Mouse (Mus musculus) Patski (cell line): ENCODE measurements around the gene Gpank1. TPM values are rescaled to one million over a fixed set of nuclear protein-coding genes. Genes with fewer than 3 reads are reported as not detected.

Experiments
- ATAC-seq: fragments of 100-300 bp; one replicate; pipeline ENCODE4 v1.8.0; 2021
- CTCF ChIA-PET: fragments of 350-600 bp; sonication (Branson Sonifier 250); formaldehyde crosslinking; loops from one replicate; lab custom pipeline; 2022; ENCODE audit warnings: inconsistent platforms; lab: Charles Lee
- POLR2A ChIA-PET: fragments of 350-600 bp; sonication (Branson Sonifier 250); formaldehyde crosslinking; loops from one replicate; lab custom pipeline; 2022; ENCODE audit warnings: antibody characterized with exemption, inconsistent platforms; lab: Charles Lee
- DNase-seq: peaks from one replicate; pipeline ENCODE4 v3.0.0-alpha.2; 2011; ENCODE audit warnings: low read depth, low spot score
- H3K27me3 ChIP-seq: fragments of 371-371 bp; one replicate; pipeline ENCODE4 v1.5.1; 2021
- CTCF ChIP-seq: fragments of 100-300 bp; IDR thresholded peaks from one replicate; pipeline ENCODE4 v1.5.1; 2021
- in situ Hi-C: fragments of 300-500 bp; cut with MboI; formaldehyde crosslinking; loops from 3 replicates; pipeline ENCODE4 v1.11.1; 2018; ENCODE audit warnings: low pct_unique_long_range_greater_than_20kb, mixed read lengths
- polyA plus RNA-seq: library from polyadenylated mRNA; unstranded; gene quantifications from one replicate; pipeline ENCODE4 v1.2.3, GENCODE M21; 2021

Gene Gpank1
- polyA plus RNA-seq, 1 experiment from 2014 or later: 28.4 TPM

- ChIA-PET POLR2A (no interaction called here), CTCF (no interaction called here)
- no peak for ATAC-seq
- DNase-seq: no peak
- H3K27me3 ChIP-seq: no peaks in the 10 kb centered on the region
- in situ Hi-C loops: loop anchor here (25.0 kb wide), 1 partner anchor 503 kb away; the partner anchor contains the start of genes Atf6b, Fkbpl, Ppt2 and Prrt1
- TF ChIP-seq CTCF: no peak
Measured at GRCm38 (mm10) chr17:35140490-35140996, 19.3 kb downstream of the Gpank1 start.

- no peak for DNase-seq
- POLR2A ChIA-PET: no interaction called here
- no peak for TF ChIP-seq CTCF
- no peaks in the 10 kb centered on the region for H3K27me3 ChIP-seq
- ATAC-seq: no peak
- in situ Hi-C loops: loop anchor here (25.0 kb wide), 1 partner anchor 505 kb away; the partner anchor contains the start of genes Atf6b, Fkbpl, Ppt2 and Prrt1
- CTCF ChIA-PET: interaction anchor here (1.7 kb wide), 1 partner anchor 14 kb away, joined by 6 read pairs; no protein-coding TSS in a partner anchor
Measured at GRCm38 (mm10) chr17:35141971-35142370, 20.7 kb downstream of the Gpank1 start.

- in situ Hi-C loops: loop anchor here (25.0 kb wide), 1 partner anchor 509 kb away; the partner anchor contains the start of genes Atf6b, Fkbpl, Ppt2 and Prrt1
- no peaks in the 10 kb centered on the region for H3K27me3 ChIP-seq
- ChIA-PET CTCF (interaction anchor here (0.7 to 0.9 kb wide), 2 partner anchors 8 to 22 kb away, joined by 3 to 4 read pairs; no protein-coding TSS in a partner anchor), POLR2A (interaction anchor here (1.8 to 3.7 kb wide), 2 partner anchors 9 to 13 kb away, joined by 11 to 17 read pairs; no protein-coding TSS in a partner anchor)
- TF ChIP-seq CTCF: no peak
- DNase-seq: no peak
- no peak for ATAC-seq
Measured at GRCm38 (mm10) chr17:35146139-35146538, 24.9 kb downstream of the Gpank1 start.

GRCm38 (mm10) chr17:35147348-35147747 lies 26.1 kb downstream of the Gpank1 start:
- ChIA-PET POLR2A (interaction anchor here (0.7 to 3.7 kb wide), 6 partner anchors 10 to 215 kb away, joined by 5 to 17 read pairs (median 7); partner anchors contain the start of gene Prrc2a), CTCF (interaction anchor here (0.7 to 1.1 kb wide), 2 partner anchors 12 to 18 kb away, joined by 3 read pairs; no protein-coding TSS in a partner anchor)
- H3K27me3 ChIP-seq: no peaks in the 10 kb centered on the region
- no peak for ATAC-seq
- TF ChIP-seq CTCF: no peak
- in situ Hi-C loops: loop anchor here (25.0 kb wide), 1 partner anchor 510 kb away; the partner anchor contains the start of genes Atf6b, Fkbpl, Ppt2 and Prrt1
- no peak for DNase-seq

- POLR2A ChIA-PET: interaction anchor here (0.7 to 3.7 kb wide), 6 partner anchors 9 to 216 kb away, joined by 5 to 17 read pairs (median 7); partner anchors contain the start of gene Prrc2a
- no peak for ATAC-seq
Measured at GRCm38 (mm10) chr17:35147922-35148639, 26.8 kb downstream of the Gpank1 start.

GRCm38 (mm10) chr17:35152121-35152520 lies 30.9 kb downstream of the Gpank1 start:
- H3K27me3 ChIP-seq: no peaks in the 10 kb centered on the region
- ATAC-seq: no peak
- no peak for DNase-seq
- POLR2A ChIA-PET: interaction anchor here (1.2 kb wide), 1 partner anchor 11 kb away, joined by 5 read pairs; no protein-coding TSS in a partner anchor
- CTCF ChIA-PET: interaction anchor here (1.2 kb wide), 1 partner anchor 10 kb away, joined by 4 read pairs; no protein-coding TSS in a partner anchor
- no peak for TF ChIP-seq CTCF
- in situ Hi-C loops: no loop called here

More at GRCm38 (mm10) chr17:35147922-35148639, 26.8 kb downstream of the Gpank1 start:
- in situ Hi-C loops: loop anchor here (25.0 kb wide), 1 partner anchor 511 kb away; the partner anchor contains the start of genes Atf6b, Fkbpl, Ppt2 and Prrt1
- no peaks in the 10 kb centered on the region for H3K27me3 ChIP-seq
- no peak for TF ChIP-seq CTCF
- CTCF ChIA-PET: interaction anchor here (1.1 kb wide), 1 partner anchor 18 kb away, joined by 3 read pairs; no protein-coding TSS in a partner anchor
- no peak for DNase-seq

GRCm38 (mm10) chr17:35153077-35153476 lies 31.8 kb downstream of the Gpank1 start:
- ATAC-seq: no peak
- no peak for TF ChIP-seq CTCF
- CTCF ChIA-PET: interaction anchor here (1.2 kb wide), 1 partner anchor 9 kb away, joined by 4 read pairs; no protein-coding TSS in a partner anchor

GRCm38 (mm10) chr17:35153931-35154330 lies 32.7 kb downstream of the Gpank1 start:
- POLR2A ChIA-PET: interaction anchor here (1.3 kb wide), 1 partner anchor 9 kb away, joined by 4 read pairs; no protein-coding TSS in a partner anchor
- ATAC-seq: no peak

More at GRCm38 (mm10) chr17:35153077-35153476, 31.8 kb downstream of the Gpank1 start:
- in situ Hi-C loops: no loop called here
- no peaks in the 10 kb centered on the region for H3K27me3 ChIP-seq
- DNase-seq: no peak
- POLR2A ChIA-PET: interaction anchor here (1.2 kb wide), 1 partner anchor 10 kb away, joined by 5 read pairs; no protein-coding TSS in a partner anchor

GRCm38 (mm10) chr17:35154616-35155015 lies 33.4 kb downstream of the Gpank1 start:
- ChIA-PET POLR2A (interaction anchor here (1.3 to 1.8 kb wide), 2 partner anchors 9 kb away, joined by 4 to 6 read pairs; no protein-coding TSS in a partner anchor), CTCF (no interaction called here)
- no peak for TF ChIP-seq CTCF
- DNase-seq (no peak), ATAC-seq (no peak)
- H3K27me3 ChIP-seq: no peaks in the 10 kb centered on the region
- in situ Hi-C loops: no loop called here

More at GRCm38 (mm10) chr17:35153931-35154330, 32.7 kb downstream of the Gpank1 start:
- CTCF ChIA-PET: no interaction called here
- DNase-seq: no peak
- in situ Hi-C loops: no loop called here
- no peak for TF ChIP-seq CTCF
- H3K27me3 ChIP-seq: no peaks in the 10 kb centered on the region

GRCm38 (mm10) chr17:35155451-35155850 lies 34.2 kb downstream of the Gpank1 start:
- no peak for ATAC-seq
- in situ Hi-C loops: no loop called here
- ChIA-PET POLR2A (interaction anchor here (0.8 to 1.8 kb wide), 2 partner anchors 9 to 12 kb away, joined by 3 to 6 read pairs; no protein-coding TSS in a partner anchor), CTCF (interaction anchor here (0.8 to 1.7 kb wide), 4 partner anchors 11 to 19 kb away, joined by 3 to 6 read pairs (median 3); no protein-coding TSS in a partner anchor)
- no peak for TF ChIP-seq CTCF
- H3K27me3 ChIP-seq: no peaks in the 10 kb centered on the region
- no peak for DNase-seq
